Mouse (Mus musculus) neural tube, embryonic 15.5 days (tissue): ENCODE results near the gene Snx30. TPM values are rescaled to one million over a fixed set of nuclear protein-coding genes. Genes with fewer than 3 reads are reported as not detected.

Experiments used
- ATAC-seq: fragments of 200-750 bp; cut with Nextera tagmentation; 2 replicates; pipeline ENCODE4 v1.8.0; 2017; ENCODE audit warnings: mild to moderate bottlenecking, moderate TSS enrichment, moderate library complexity; ENCODE audit not compliant: low FRiP score
- H3K27ac ChIP-seq: fragments of 300-500 bp; sonication (generic); replicated peaks from 2 replicates; pipeline ENCODE4 v1.5.1; 2015; ENCODE audit warnings: mild to moderate bottlenecking, inconsistent platforms
- H3K27me3 ChIP-seq: fragments of 300-500 bp; sonication (generic); replicated peaks from 2 replicates; pipeline ENCODE4 v1.6.1; 2015; ENCODE audit warnings: inconsistent platforms
- H3K36me3 ChIP-seq: fragments of 300-500 bp; sonication (generic); 2 replicates; pipeline ENCODE4 v1.6.1; 2015; ENCODE audit warnings: inconsistent platforms
- H3K4me1 ChIP-seq: fragments of 300-500 bp; sonication (generic); 2 replicates; pipeline ENCODE4 v1.6.1; 2015; ENCODE audit warnings: inconsistent platforms
- H3K4me2 ChIP-seq: fragments of 300-500 bp; sonication (generic); 2 replicates; pipeline ENCODE4 v1.6.1; 2015; ENCODE audit warnings: inconsistent platforms, mild to moderate bottlenecking, moderate library complexity
- H3K4me3 ChIP-seq: fragments of 300-500 bp; sonication (generic); replicated peaks from 2 replicates; pipeline ENCODE4 v1.5.1; 2015; ENCODE audit warnings: mild to moderate bottlenecking, inconsistent platforms
- H3K9ac ChIP-seq: fragments of 300-500 bp; sonication (generic); replicated peaks from 2 replicates; pipeline ENCODE4 v1.6.1; 2015; ENCODE audit warnings: mild to moderate bottlenecking, inconsistent platforms
- H3K9me3 ChIP-seq: fragments of 300-500 bp; sonication (generic); replicated peaks from 2 replicates; pipeline ENCODE4 v1.6.1; 2016; ENCODE audit warnings: inconsistent platforms
- WGBS: fragments of 180-500 bp; shearing (Covaris S2); methylation state at CpG from one replicate; pipeline ENCODE4 v1.1.7; 2015; ENCODE audit warnings: mixed read lengths; 5-methylcytosine and 5-hydroxymethylcytosine counted together
- polyA plus RNA-seq: library from polyadenylated mRNA; unstranded; fragments of >200 nt; fragmentation: Nextera tagmentation; extraction: Ambion mirVana; gene quantifications from 2 replicates; pipeline ENCODE4 v1.2.1, GENCODE M21; 2015

Snx30 gene
- polyA plus RNA-seq, 1 experiment from 2014 or later: 17.8 TPM

DNA sequence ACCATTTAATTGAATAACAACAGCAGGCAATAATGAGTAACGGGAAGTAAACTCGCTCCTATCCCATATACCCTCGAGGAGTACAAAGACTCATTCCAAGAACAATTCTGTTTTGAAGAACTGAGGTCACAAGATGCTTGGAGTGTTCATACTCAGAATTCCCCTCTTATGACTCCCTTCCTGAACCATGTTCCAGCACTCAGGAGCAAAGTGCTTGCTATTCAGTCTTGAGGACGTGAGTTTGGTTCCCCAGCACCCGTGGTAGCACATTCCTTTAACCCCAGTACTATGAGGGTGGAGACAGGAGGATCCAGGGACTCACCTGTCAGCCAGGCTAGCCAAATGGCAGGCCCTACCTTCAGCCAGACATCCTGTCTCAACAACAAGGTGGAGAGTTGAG is 25.4 kb downstream of the Snx30 start:
- Histone ChIP-seq H3K9ac (no peak overlapping the region), H3K4me3 (no peak overlapping the region), H3K27me3 (no peaks in the 10 kb centered on the region), H3K36me3 (no peaks in the 10 kb centered on the region), H3K9me3 (no peaks in the 10 kb centered on the region), H3K4me1 (no peaks in the 10 kb centered on the region), H3K27ac (no peak overlapping the region), H3K4me2 (no peak overlapping the region)
- WGBS: 90% methylated on average over 5 of the region's 5 CpGs
- ATAC-seq: no peak

DNA sequence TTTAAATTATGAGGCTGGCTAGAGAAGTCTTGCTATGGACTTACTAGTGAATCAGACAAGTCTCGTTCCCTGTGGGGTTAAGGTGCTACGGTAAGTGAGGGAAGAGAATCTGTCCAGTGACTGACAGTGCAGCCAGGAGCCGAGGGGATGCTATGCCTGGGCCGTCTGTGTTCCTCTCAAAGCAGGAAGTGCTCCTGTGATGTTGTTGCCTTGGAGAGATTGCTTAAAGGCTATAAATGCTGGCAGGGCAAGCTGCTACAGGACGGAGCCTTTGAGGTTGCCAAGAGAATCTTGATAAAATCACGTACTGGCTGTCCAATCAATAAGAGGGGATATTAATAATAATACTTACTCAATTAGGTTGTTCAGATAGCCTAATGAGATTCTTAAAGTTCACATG is 27.2 kb downstream of the Snx30 start:
- Histone ChIP-seq H3K27me3 (no peaks in the 10 kb centered on the region), H3K9me3 (no peaks in the 10 kb centered on the region), H3K4me2 (no peak overlapping the region), H3K4me3 (no peak overlapping the region), H3K27ac (no peak overlapping the region), H3K4me1 (no peaks in the 10 kb centered on the region), H3K36me3 (no peaks in the 10 kb centered on the region), H3K9ac (no peak overlapping the region)
- WGBS: 64% methylated on average over 6 of the region's 6 CpGs
- no peak for ATAC-seq

DNA sequence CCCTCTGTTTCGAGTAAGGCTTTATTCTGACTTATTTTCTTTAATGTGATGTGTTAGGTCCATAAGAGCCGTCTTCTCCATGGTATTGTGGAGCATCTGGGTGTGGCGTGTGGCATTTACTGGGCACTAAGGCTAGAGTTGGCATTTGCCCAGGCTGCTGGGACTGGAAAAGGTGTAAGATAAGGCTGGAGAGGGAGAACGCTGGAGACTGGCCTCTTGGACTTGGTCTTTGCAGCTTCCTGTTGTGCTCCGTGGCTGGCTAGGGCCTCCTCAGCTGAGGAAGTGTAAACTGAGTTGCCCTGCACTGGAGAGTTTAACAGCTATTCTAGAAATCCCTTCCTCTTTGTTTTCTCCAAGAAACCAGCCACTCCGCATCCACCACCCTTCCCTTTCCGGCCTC is 32.0 kb downstream of the Snx30 start:
- Histone ChIP-seq H3K27me3 (no peaks in the 10 kb centered on the region), H3K27ac (no peak overlapping the region), H3K36me3 (no peaks in the 10 kb centered on the region), H3K9ac (no peak overlapping the region), H3K4me1 (no peaks in the 10 kb centered on the region), H3K4me3 (no peak overlapping the region), H3K9me3 (no peaks in the 10 kb centered on the region), H3K4me2 (no peak overlapping the region)
- WGBS: 85% methylated on average over 7 of the region's 7 CpGs
- no peak for ATAC-seq

DNA sequence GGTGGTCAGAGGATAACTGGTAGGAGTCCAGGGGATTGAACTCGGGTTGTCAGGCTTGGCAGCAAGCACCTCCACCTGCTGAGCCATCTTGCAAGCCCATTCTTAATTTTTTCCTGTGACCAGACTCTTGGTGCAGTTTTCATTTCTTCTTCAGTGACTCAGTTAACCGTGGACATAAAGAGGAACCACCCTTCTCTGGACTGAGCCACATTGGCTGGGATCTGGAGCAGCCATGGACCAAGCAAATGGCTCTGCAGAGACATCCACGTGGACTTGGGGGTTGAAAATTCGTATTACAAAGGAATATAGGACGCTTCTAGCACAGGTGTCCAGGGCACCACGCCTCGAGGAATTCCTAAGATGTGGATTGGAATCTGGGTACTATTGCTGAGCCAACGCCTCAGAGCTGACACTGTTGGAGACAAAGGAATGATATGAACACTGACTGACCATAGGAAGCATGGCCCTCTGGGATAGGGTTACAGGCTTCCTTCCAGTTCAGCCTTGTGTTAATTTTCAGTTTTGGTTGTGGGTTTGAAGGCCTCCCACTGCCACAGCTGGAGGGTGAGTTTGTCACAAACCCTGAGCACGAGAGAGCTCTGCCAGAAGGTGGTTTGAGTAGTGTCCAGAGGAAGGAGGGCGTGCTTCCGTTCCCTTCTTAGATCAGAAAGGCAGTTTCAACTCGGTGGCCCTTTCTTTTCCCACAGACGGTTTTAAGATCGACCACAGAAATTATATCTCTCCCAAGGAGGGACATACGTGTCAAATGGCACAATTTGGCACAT is 39.0 kb downstream of the Snx30 start:
- H3K4me3 ChIP-seq: no peak overlapping the region
- no peaks in the 10 kb centered on the region for H3K27me3 ChIP-seq
- no peaks in the 10 kb centered on the region for H3K36me3 ChIP-seq
- H3K9me3 ChIP-seq: no peaks in the 10 kb centered on the region
- no peak for ATAC-seq
- WGBS: 82% methylated on average over 15 of the region's 15 CpGs
- no peak overlapping the region for H3K27ac ChIP-seq
- peaks cover 5% of the 10 kb centered on the region; the same call in 1 of the 2 replicates for H3K4me1 ChIP-seq
- H3K9ac ChIP-seq: no peak overlapping the region
- no peak overlapping the region for H3K4me2 ChIP-seq

DNA sequence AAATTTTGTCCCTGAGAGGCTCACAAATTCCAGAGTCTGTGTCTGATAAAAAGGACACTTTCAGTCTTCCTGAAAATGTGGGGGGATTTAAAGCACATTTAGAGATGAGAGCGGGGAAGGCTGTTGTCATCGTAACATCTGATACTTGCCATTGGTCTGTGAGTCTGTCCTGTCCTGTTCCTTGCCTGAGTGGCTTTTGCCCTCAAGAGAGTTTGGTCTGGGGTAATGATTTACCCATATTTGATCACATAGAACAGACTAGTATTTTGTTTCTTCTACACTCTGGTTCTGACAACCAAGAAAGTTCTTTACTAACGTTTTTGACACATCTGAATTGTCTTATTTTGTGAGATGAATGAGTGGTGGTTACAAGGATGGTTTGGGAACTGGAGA is 39.6 kb downstream of the Snx30 start:
- no peak overlapping the region for H3K4me3 ChIP-seq
- no peaks in the 10 kb centered on the region for H3K27me3 ChIP-seq
- ATAC-seq: no peak
- peaks cover 7% of the 10 kb centered on the region for H3K4me1 ChIP-seq
- no peak overlapping the region for H3K9ac ChIP-seq
- no peaks in the 10 kb centered on the region for H3K36me3 ChIP-seq
- no peak overlapping the region for H3K27ac ChIP-seq
- H3K9me3 ChIP-seq: no peaks in the 10 kb centered on the region
- WGBS: 93% methylated on average over 3 of the region's 3 CpGs
- H3K4me2 ChIP-seq: no peak overlapping the region

DNA sequence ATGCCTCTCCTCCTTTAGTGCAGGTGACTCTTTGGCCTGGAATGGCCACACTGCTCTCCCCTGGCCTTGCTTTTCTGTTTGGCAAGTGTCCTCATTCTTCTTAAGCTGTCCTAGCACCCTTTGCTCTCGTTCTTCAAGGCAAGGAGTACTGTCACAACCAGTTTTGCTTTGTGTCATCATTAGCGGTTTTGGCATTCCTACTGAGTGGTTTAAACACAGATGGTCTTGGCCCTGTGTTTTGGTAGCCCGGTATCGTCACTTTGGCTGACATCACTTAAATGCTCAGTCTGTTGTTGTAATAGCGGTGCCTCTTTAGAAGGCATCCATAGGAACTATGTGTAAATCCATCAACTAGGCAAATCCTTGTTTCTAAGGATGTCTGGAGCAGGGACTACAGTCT is 41.8 kb downstream of the Snx30 start:
- no peak overlapping the region for H3K9ac ChIP-seq
- H3K36me3 ChIP-seq: no peaks in the 10 kb centered on the region
- no peaks in the 10 kb centered on the region for H3K27me3 ChIP-seq
- 87% methylated on average over 5 of the region's 5 CpGs for WGBS
- no peak overlapping the region for H3K27ac ChIP-seq
- peaks cover 17% of the 10 kb centered on the region for H3K4me1 ChIP-seq
- no peak overlapping the region for H3K4me3 ChIP-seq
- no peaks in the 10 kb centered on the region for H3K9me3 ChIP-seq
- no peak overlapping the region for H3K4me2 ChIP-seq
- ATAC-seq: no peak

DNA sequence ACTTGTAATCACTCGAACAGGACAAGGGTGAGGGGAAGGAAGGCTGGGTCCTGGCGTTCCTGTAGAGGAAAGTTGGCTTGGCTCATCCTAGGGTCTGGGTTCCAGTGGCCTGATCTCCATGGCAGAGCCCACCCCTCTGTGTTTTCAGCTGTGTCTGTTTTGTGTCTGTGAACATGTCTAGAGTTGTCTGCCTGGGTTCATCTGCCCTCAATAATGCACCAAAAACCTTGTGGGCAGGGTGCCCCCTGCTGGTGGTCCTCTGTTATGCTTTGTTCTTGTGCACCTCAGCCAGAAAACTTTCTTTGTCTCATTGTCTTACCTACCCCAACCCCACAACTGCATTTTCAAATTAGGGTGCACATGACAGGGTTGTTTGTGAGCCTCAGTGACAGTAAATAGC is 44.5 kb downstream of the Snx30 start:
- Histone ChIP-seq H3K9me3 (no peaks in the 10 kb centered on the region), H3K27ac (peak overlapping the region; percentile 54; the same call in 1 of the 2 replicates), H3K4me1 (peaks cover 17% of the 10 kb centered on the region), H3K27me3 (no peaks in the 10 kb centered on the region), H3K4me2 (no peak overlapping the region), H3K9ac (no peak overlapping the region), H3K4me3 (no peak overlapping the region), H3K36me3 (no peaks in the 10 kb centered on the region)
- WGBS: 73% methylated on average over 2 of the region's 2 CpGs
- no peak for ATAC-seq

DNA sequence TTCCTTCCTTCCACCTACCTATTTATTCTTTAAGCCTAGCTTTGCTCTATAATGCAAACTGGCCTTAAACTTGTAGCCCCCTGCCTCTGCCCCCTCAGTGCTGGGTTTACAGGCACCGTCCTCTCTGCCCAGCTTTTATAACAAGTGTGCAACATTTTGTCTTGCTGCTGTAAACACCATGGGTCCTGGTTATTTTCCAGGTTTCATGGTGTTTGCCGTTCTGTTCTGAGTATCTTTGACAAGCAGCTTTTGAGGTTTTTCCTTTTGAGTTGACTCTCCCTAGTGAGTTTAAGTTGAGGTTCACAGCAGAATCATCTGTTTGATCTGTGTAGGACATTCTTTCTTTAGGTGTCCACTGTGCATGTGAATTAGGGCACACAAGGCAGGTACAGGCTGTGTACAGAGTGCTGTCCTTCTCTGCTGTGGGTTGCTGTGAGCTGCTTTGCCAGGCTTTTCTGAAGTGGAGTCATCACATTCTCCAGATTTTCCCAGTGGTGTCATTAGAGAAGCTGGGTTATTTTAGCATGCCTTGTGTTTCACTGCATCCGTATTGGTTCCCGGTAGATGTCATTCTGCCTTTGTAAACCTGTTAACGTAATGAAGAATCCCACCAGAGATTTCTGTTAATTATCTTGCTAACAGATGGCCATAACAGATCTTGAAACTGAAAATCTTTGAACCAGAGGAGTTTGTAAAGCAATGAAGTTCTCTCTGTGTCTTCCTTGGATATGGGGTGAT is 45.4 kb downstream of the Snx30 start:
- peak overlapping the region; percentile 54 for H3K27ac ChIP-seq
- WGBS: 49% methylated on average over 5 of the region's 5 CpGs
- no peak overlapping the region for H3K9ac ChIP-seq
- H3K4me1 ChIP-seq: peaks cover 17% of the 10 kb centered on the region
- H3K4me3 ChIP-seq: no peak overlapping the region
- no peaks in the 10 kb centered on the region for H3K27me3 ChIP-seq
- H3K4me2 ChIP-seq: no peak overlapping the region
- peak; percentile 48 for ATAC-seq
- H3K36me3 ChIP-seq: no peaks in the 10 kb centered on the region
- no peaks in the 10 kb centered on the region for H3K9me3 ChIP-seq

DNA sequence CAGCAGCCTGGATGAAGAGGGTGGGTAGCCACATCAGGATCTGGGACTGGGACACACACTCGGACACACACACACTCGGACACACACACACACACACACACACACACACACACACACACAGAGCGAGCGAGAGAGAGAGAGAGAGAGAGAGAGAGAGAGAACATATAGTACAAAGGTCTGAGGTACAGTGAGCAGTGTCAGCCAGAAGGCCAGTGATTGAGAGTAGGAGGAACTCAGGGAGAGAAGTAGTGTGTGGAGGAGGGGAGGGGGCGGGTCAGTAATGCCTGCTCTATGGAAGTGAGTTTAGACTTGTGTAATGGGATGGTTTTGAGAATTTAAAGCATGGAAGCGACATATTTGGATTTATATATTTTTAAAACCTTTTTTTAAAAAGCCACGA is 47.5 kb downstream of the Snx30 start:
- no peak overlapping the region for H3K9ac ChIP-seq
- no peak overlapping the region for H3K4me3 ChIP-seq
- H3K27me3 ChIP-seq: no peaks in the 10 kb centered on the region
- peaks cover 12% of the 10 kb centered on the region for H3K4me1 ChIP-seq
- ATAC-seq: no peak
- WGBS: 95% methylated on average over 7 of the region's 7 CpGs
- H3K36me3 ChIP-seq: peaks cover 5% of the 10 kb centered on the region; the same call in 1 of the 2 replicates
- no peaks in the 10 kb centered on the region for H3K9me3 ChIP-seq
- no peak overlapping the region for H3K4me2 ChIP-seq
- H3K27ac ChIP-seq: no peak overlapping the region

DNA sequence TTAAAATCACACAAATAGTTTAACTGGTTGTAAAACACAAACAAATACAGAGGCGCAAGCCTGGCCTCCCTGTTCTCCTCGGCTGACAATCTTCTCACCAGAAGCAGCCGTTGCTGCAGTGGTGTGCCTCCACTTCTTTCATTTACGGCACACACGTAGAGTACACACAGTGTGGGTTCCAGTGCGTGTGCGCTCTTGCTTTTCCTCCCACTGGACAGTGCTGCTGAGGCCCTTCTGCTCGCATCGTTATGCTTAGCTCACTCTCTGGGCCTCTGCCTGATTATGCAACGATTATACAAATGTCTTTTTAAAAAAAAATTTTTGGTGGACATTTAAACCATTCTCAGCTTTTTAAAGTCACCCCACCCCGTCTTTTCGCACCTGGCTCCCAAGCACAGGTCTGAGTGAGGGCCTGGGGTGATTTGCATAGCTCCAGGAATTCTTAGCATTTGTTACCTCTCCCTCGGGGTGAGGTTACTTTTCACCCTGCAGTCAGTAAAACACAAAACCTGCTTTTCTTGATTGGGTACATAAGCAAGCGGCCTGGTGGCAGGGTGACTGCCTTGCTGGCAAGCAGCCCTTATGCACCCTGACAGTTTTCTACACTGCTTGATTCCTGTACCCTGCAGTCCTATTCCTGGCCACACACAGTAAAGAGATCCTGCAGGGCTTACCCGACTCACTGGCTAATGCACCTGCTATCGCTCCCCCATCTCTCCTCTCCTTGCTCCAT is 54.2 kb downstream of the Snx30 start:
- no peak overlapping the region for H3K4me2 ChIP-seq
- no peak overlapping the region for H3K4me3 ChIP-seq
- WGBS: 64% methylated on average over 16 of the region's 16 CpGs
- H3K9me3 ChIP-seq: no peaks in the 10 kb centered on the region
- no peak overlapping the region for H3K9ac ChIP-seq
- H3K27ac ChIP-seq: no peak overlapping the region
- ATAC-seq: peak; percentile 45; the same call in 1 of the 2 replicates
- peaks cover 5% of the 10 kb centered on the region; the same call in 1 of the 2 replicates for H3K36me3 ChIP-seq
- no peaks in the 10 kb centered on the region for H3K27me3 ChIP-seq
- H3K4me1 ChIP-seq: 0 out of 2 replicates have a peak, but pooled peaks cover 16% of the 10 kb centered on the region

DNA sequence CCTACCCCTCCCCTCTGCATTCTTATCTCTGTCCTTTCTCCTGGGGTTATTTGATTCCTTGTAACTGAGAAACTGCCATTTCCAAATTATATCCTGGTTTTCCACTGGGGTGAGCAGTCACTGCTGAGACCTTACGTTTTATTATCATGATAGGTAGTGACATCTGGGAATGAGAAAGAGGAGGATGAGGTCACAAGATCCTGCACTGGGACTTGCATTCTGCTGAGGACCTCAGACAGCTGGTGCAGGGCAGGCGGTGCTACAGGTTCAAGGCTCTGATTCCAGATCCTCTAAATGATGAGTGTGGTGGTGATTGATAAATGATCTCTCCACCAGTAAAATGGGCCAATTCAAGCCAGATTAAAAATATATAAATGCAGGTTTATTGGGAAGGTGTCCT is 54.8 kb downstream of the Snx30 start:
- H3K36me3 ChIP-seq: peaks cover 5% of the 10 kb centered on the region; the same call in 1 of the 2 replicates
- H3K4me1 ChIP-seq: 0 out of 2 replicates have a peak, but pooled peaks cover 16% of the 10 kb centered on the region
- ATAC-seq: no peak
- no peaks in the 10 kb centered on the region for H3K27me3 ChIP-seq
- no peaks in the 10 kb centered on the region for H3K9me3 ChIP-seq
- H3K4me3 ChIP-seq: no peak overlapping the region
- no peak overlapping the region for H3K9ac ChIP-seq
- H3K27ac ChIP-seq: no peak overlapping the region
- WGBS: 59% methylated on average over 2 of the region's 2 CpGs
- no peak overlapping the region for H3K4me2 ChIP-seq
